Mouse (Mus musculus) megakaryocyte, embryonic 14.5 days (primary cell): ENCODE results near the gene Epp13. TPM values are rescaled to one million over a fixed set of nuclear protein-coding genes. Genes with fewer than 3 reads are reported as not detected.
"Not testable (repeated sequence)": the region's sequence is repeated elsewhere in the genome, so short reads cannot be mapped to it uniquely, and the experiment has no call there.

ENCODE experiments used
- H3K27me3 ChIP-seq: replicated peaks from 2 replicates; pipeline ENCODE3; 2012; ENCODE audit warnings: inconsistent platforms
- H3K36me3 ChIP-seq: replicated peaks from 2 replicates; pipeline ENCODE3; 2012; ENCODE audit warnings: low read length, inconsistent platforms, mixed read lengths
- H3K4me1 ChIP-seq: 2 replicates; pipeline ENCODE4 v1.6.1; 2012; ENCODE audit warnings: inconsistent platforms
- H3K4me3 ChIP-seq: replicated peaks from 2 replicates; pipeline ENCODE3; 2012; ENCODE audit warnings: moderate library complexity, mild to moderate bottlenecking, inconsistent platforms
- H3K9me3 ChIP-seq: 2 replicates; pipeline ENCODE4 v1.6.1; 2012; ENCODE audit warnings: inconsistent platforms
- FLI1 ChIP-seq: IDR thresholded peaks from 2 replicates; pipeline ENCODE4 v1.6.1; 2012; ENCODE audit warnings: low read length, inconsistent platforms, mixed read lengths
- GATA1 ChIP-seq: IDR thresholded peaks from 3 replicates; pipeline ENCODE4 v1.6.1; 2012; ENCODE audit warnings: mixed read lengths, low read length, inconsistent platforms, borderline replicate concordance
- polyA plus RNA-seq: library from polyadenylated mRNA; stranded (reverse); fragments of >175 nt; gene quantifications from 2 replicates; pipeline ENCODE4 v1.2.3, GENCODE M21; 2012; ENCODE audit warnings: low replicate concordance; ENCODE audit not compliant: insufficient read depth

Epp13 gene
- polyA plus RNA-seq, 1 experiment = not detected

DNA sequence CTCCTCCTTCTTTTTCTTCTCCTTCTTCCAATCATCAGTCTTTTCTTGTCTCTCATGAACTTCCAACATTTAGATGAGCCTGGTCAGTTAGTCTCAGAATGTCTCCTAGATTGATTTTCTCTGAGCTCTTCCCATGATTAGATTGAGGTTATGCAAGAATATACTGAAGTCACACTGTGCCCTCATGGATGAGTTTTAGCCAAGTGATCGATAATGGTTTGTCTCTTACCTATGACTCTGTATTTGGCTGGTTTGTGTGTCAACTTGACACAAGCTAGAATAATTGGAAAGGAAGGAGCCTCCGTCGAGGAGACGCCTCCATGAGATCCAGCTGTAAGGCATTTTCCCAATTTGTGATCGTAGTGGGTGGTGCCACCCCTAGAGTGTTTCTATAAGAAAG lies 1.9 kb downstream of the Epp13 start:
- TF ChIP-seq GATA1 (no peak), FLI1 (no peak)
- peaks cover 3% of the 10 kb centered on the region for H3K27me3 ChIP-seq
- H3K9me3 ChIP-seq = peaks cover 12% of the 10 kb centered on the region
- H3K4me1 ChIP-seq = no peaks in the 10 kb centered on the region
- no peak overlapping the region for H3K4me3 ChIP-seq
- no peaks in the 10 kb centered on the region for H3K36me3 ChIP-seq

DNA sequence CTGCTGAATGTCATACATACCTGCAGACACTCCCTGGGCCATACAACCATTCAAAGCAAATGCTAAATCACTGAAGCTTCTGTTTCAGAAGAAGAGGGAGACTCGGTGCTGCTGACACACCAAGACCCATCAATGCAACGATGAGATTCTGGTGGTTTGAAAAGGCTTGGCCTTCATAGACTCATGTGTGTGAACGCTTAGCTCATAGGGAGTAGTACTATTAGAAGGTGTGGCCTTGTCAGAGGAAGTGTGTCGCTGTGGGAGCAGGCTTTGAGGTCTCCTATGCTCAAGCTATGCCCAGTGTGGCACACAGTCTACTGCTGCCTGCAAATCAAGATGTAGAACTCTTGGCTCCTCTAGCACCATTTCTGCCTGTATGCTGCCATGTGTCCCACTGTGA lies 4.9 kb downstream of the Epp13 start:
- Histone ChIP-seq H3K27me3 (peaks cover 6% of the 10 kb centered on the region), H3K9me3 (peaks cover 15% of the 10 kb centered on the region)
- TF ChIP-seq FLI1 = no peak
- no peak for TF ChIP-seq GATA1

DNA sequence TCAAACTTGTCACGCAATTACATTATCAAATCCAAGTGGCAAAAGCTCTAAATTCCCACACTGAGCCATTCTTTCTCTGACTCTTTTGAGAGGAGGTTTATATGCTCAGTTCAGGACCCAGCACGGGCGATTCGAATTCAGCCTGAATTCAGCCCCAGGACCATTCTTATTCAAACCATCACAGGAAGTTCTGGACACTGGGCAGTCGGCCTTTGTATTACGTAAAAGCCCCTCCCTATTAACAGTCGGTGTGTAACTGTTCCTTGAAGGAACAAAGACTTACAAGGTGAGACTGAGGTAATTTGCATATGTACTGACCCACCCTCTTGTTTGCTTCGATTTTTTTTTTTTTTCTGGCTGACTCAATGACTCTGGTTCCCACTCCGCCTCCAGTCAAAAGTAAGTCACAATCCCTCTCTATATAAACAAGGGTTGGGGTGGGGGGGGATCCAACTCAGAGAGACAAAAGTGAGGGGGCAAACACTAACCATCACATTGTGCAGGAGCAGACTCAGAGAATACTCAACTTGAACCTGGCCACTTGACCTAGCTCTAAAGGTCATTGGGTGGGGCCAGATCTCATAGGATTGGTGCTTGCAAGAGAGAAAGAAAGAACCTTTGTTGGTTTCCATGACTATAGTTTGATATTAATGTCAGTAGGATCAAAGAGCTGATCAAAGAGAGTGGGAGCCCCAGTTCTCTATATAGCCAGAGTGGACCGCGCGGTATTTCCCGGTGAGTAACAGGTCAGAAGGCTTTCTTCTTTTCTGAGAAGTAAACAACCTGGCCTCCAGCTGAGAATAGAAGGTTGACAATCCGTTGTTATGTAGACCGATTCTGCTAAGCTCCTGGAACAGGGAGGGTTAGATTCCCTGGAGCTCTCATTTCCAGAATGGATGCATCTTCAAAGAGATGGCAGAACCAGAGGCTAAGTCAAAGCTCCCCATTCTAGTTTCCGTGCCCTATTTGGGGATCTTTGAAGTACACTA lies 6.0 kb downstream of the Epp13 start:
- Histone ChIP-seq H3K36me3 (no peaks in the 10 kb centered on the region), H3K4me3 (no peak overlapping the region), H3K9me3 (peaks cover 10% of the 10 kb centered on the region), H3K27me3 (peaks cover 6% of the 10 kb centered on the region), H3K4me1 (no peaks in the 10 kb centered on the region)
- TF ChIP-seq FLI1 (no peak), GATA1 (no peak)

More for the DNA sequence above, 4.9 kb downstream of the Epp13 start:
- Histone ChIP-seq H3K36me3 (no peaks in the 10 kb centered on the region), H3K4me3 (no peak overlapping the region), H3K4me1 (no peaks in the 10 kb centered on the region)

- not testable (repeated sequence) for H3K27me3 ChIP-seq, H3K36me3 ChIP-seq, H3K4me3 ChIP-seq, H3K4me1 ChIP-seq
- peaks cover 10% of the 10 kb centered on the region for H3K9me3 ChIP-seq
Measured at GRCm38 (mm10) chr7:6260004-6260403, 7.5 kb downstream of the Epp13 start.

GRCm38 (mm10) chr7:6262120-6262519 lies 9.6 kb downstream of the Epp13 start:
- TF ChIP-seq FLI1 (no peak), GATA1 (no peak)

GRCm38 (mm10) chr7:6262984-6263383 lies 10.5 kb downstream of the Epp13 start:
- H3K4me3 ChIP-seq = no peak overlapping the region
- peaks cover 6% of the 10 kb centered on the region for H3K27me3 ChIP-seq
- H3K36me3 ChIP-seq = no peaks in the 10 kb centered on the region
- H3K9me3 ChIP-seq = 0 out of 2 replicates have a peak, but pooled peaks cover 6% of the 10 kb centered on the region
- no peak for TF ChIP-seq GATA1
- no peak for TF ChIP-seq FLI1
- no peaks in the 10 kb centered on the region for H3K4me1 ChIP-seq

More at GRCm38 (mm10) chr7:6262120-6262519, 9.6 kb downstream of the Epp13 start:
- Histone ChIP-seq H3K9me3 (peaks cover 11% of the 10 kb centered on the region), H3K4me3 (no peak overlapping the region), H3K36me3 (no peaks in the 10 kb centered on the region), H3K27me3 (peaks cover 6% of the 10 kb centered on the region), H3K4me1 (no peaks in the 10 kb centered on the region)

- peaks cover 1% of the 10 kb centered on the region for H3K27me3 ChIP-seq
- H3K4me3 ChIP-seq = no peak overlapping the region
- no peak for TF ChIP-seq FLI1
- no peak for TF ChIP-seq GATA1
- H3K36me3 ChIP-seq = no peaks in the 10 kb centered on the region
- 0 out of 2 replicates have a peak, but pooled peaks cover 6% of the 10 kb centered on the region for H3K9me3 ChIP-seq
- no peaks in the 10 kb centered on the region for H3K4me1 ChIP-seq
Measured at GRCm38 (mm10) chr7:6265695-6266094, 13.2 kb downstream of the Epp13 start.

GRCm38 (mm10) chr7:6277906-6278305 lies 25.4 kb downstream of the Epp13 start:
- TF ChIP-seq GATA1 (no peak), FLI1 (no peak)
- Histone ChIP-seq H3K9me3 (no peaks in the 10 kb centered on the region), H3K4me3 (no peak overlapping the region), H3K4me1 (peaks cover 8% of the 10 kb centered on the region), H3K27me3 (peaks cover 3% of the 10 kb centered on the region), H3K36me3 (peaks cover 3% of the 10 kb centered on the region)

DNA sequence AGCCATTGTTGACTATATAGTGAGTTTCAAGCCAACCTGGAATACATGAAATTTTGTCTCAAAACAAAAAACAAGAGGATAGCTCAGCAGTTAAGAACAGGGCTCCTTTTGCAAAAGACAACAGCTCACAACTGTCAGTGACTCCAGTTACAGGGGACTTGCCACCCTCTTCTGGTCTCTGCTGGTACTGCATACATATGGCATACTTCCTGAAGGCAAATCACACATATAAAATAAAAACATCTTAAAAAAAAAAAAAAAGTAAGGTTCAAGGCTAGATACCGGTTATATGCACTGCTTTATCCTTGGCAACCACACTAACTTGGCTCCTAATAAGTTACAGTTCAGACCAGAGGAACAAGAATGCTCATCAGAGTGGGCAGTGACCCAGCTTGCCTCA lies 30.2 kb downstream of the Epp13 start:
- peaks cover 44% of the 10 kb centered on the region for H3K4me1 ChIP-seq
- H3K4me3 ChIP-seq = peak overlapping the region; percentile 93
- peaks cover 3% of the 10 kb centered on the region for H3K36me3 ChIP-seq
- TF ChIP-seq FLI1 (no peak), GATA1 (no peak)
- no peaks in the 10 kb centered on the region for H3K9me3 ChIP-seq
- H3K27me3 ChIP-seq = no peaks in the 10 kb centered on the region

GRCm38 (mm10) chr7:6283451-6284075 lies 31.1 kb downstream of the Epp13 start:
- no peaks in the 10 kb centered on the region for H3K9me3 ChIP-seq
- peak overlapping the region; percentile 93 for H3K4me3 ChIP-seq
- peaks cover 47% of the 10 kb centered on the region for H3K4me1 ChIP-seq
- no peaks in the 10 kb centered on the region for H3K27me3 ChIP-seq
- TF ChIP-seq GATA1 (no peak), FLI1 (no peak)
- H3K36me3 ChIP-seq = peaks cover 3% of the 10 kb centered on the region
